Mouse (Mus musculus) heart, adult 18-20 months (tissue): ENCODE data around the gene Casp8. TPM values are rescaled to one million over a fixed set of nuclear protein-coding genes. Genes with fewer than 3 reads are reported as not detected.
"Not testable (repeated sequence)": the region's sequence is repeated elsewhere in the genome, so short reads cannot be mapped to it uniquely, and the experiment has no call there.

Experiments used
- DNase-seq, 2 experiments: peaks; one replicate each; pipeline ENCODE4 v3.0.0; 2021 to 2022; ENCODE audit warnings: mixed read lengths in 1 of 2
- long read RNA-seq, 2 experiments: library from polyadenylated mRNA; stranded (forward); transcript quantifications; one replicate each; pipeline ENCODE4 v2.0.0; 2021
- total RNA-seq, 2 experiments: library from RNA; stranded (reverse); gene quantifications; 2 replicates each; pipeline ENCODE4 v1.2.3; 2021

Gene Casp8
- 1 to 10 TPM; 6.4 to 8.0 TPM for total RNA-seq
- long read RNA-seq, experiment 1, transcript Casp8-201 (9 exons, 2,585 nt), result major isoform, 5 of 9 reads
- long read RNA-seq, experiment 1, partial matches to known transcripts, result 0 of 9 reads
- long read RNA-seq, experiment 1, other reads (novel, unspliced or antisense), result 1 of 9 reads
- long read RNA-seq, experiment 2, partial matches to known transcripts, result 0 of 1 reads
- long read RNA-seq, experiment 2, other reads (novel, unspliced or antisense), result 0 of 1 reads

DNA sequence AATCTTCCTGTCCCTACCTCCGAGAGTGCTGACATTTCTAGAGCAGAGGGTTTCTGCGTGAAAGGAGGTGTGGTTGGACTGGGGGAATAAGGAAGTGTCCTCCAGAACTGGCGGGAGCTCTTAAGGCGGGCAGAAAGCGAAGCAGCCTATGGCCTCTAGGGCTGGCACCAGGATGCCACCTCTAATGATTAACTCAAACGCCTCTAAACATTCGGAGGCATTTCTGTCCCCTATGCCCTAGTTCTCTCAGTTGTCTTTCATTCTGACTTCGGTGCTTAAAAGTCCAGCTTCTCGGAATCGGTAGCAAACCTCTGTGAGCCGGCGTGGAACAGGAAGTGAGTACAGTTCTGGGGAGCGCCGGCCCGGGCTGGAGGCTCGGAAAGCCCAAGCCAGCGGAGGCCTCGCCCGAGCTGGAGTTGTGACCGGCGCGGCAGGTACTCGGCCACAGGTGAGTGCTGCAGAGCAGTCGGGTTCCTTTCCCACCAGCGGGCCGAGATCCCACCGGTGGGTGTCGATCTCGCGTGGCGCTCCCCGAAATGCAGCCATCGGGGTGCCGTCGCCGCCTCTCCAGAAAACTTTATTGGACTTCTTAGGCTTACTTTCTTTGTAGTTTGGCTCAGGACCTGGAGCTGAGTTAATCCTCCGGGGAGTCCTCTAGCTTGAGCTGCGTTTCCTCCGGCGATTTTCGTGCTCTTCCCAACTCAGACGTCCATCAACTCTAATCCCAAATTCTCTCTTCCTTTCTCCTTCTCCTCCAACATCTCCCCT, at the start of gene Casp8:
TSS of gene Casp8 (plus strand) at position 84 of the 768 bp plus-strand sequence.
- peak; percentile 70 to 74 for DNase-seq

GRCm38 (mm10) chr1:58746880-58747279, 48.3 kb upstream of the Casp8 start:
- peak in 1 of 2 experiments; percentile 55 for DNase-seq

DNA sequence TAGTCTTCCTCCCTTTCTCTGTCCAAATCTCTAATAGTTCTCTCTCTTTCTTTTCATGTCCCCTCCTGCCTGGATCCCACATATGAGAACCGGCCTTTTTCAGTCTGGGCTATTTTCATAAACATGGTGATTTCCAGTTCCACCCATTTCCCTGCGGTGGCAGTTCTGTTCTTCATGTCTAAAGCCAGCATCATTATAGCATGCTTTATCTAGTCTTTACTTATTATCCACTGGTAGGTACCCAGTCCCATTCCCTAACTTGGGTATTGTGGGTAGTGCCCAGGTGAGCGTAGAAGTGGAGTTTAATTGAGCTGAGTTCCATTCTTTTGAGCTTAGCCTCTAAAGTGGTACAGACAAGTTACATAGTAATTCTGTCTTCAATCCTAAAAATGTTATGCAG, 35.7 kb upstream of the Casp8 start:
- no peak for DNase-seq

GRCm38 (mm10) chr1:58760581-58760980, 34.6 kb upstream of the Casp8 start:
- DNase-seq, result no peak

- DNase-seq, result peak in 1 of 2 experiments; percentile 54
These were observed 33.5 kb upstream of the Casp8 start for GRCm38 (mm10) chr1:58761391-58762275.

- DNase-seq, result no peak
These were observed 32.6 kb upstream of the Casp8 start for GRCm38 (mm10) chr1:58762576-58762975.

GRCm38 (mm10) chr1:58766446-58766845, 28.7 kb upstream of the Casp8 start:
- not testable (repeated sequence) for DNase-seq

- no peak for DNase-seq
These were observed 26.0 kb upstream of the Casp8 start for GRCm38 (mm10) chr1:58769136-58769535.

DNA sequence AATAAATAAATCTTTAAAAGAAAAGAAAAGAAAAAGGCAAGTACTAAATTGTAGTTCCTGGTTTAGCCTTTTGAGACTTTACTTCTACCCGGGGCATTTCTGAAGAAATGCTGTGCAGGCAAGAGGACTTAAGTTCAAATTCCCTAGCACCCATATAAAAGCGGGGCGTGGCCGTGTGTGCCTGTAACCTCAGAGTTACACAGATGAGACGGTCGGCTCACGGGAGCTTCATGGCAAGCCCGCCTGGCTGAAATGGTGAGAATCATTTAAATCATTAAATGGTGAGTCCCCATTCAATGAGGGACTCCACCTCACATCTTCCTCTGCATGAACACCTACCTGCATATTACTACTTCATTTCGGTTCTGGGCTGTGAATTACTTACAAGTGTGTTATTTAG, 25.5 kb upstream of the Casp8 start:
- DNase-seq, result no peak

DNA sequence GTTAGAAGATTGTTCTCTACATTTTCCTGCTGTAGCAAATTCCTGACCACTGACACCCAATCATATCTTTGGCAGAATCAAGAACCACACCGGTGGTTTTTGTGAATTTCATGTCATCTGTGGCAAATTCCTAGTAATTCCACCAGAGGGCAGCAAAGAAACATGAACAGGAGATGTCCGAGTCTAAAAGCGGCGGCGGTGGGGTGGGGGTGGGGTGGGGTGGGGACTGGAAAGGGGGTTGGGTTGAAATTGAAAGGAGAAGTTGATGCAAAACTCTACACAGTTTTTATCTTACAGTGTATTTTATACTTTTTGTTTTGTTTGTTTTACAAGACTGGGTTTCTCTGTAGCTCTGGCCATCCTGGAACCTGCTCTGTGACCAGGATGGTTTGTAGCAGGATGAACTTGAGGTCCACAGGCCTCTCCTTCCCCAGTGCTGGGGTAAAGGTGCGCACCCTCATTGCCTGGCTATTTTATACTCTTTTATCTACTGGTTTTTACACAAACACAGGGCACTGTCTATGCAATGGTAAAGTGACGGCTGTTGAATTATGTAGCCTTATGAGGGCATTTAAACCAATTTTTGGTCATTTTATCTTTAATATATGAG, 25.0 kb upstream of the Casp8 start:
- DNase-seq, result peak; percentile 55 to 77

DNA sequence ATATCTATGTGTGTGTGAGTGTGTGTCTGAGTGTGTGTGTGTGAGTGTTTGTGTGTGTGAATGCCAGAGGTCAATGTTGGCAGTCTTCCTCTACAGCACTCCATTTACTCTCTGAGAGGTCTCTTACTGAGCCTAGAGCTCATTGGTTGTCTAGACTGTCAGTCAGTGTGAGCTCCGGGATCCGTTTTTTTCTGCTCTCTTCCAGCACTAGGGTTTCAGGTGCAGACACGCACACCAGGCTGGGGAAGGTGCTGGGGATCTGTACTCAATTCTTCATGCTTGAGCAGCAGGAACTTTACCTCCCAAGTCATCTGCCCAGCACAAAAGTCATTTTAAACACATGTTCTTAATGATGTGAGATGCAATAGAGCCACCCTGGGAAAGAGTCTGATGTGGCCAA, 23.1 kb upstream of the Casp8 start:
- DNase-seq, result no peak

DNA sequence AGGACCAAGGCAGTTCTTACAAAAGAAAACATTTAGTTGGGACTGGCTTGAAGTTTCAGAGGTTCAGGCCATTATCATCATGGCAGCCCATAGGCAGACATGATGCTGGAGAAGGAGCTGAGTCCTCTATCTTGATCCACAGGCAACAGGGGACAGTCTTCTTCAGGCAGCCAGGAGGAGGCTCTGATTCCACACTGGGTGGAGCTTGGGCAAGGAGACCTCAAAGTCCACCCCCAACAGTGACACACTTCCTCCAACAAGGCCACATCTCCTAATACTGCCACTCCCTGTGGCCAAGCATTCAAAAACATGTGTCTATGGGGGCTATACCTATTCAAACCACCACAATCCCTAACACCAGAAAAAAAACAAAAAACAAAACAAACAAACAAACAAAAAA, 21.9 kb upstream of the Casp8 start:
- DNase-seq, result peak in 1 of 2 experiments; percentile 24

- DNase-seq, result peak in 1 of 2 experiments; percentile 54
These were observed 21.3 kb upstream of the Casp8 start for GRCm38 (mm10) chr1:58773905-58774304.

- DNase-seq, result no peak
These were observed 19.8 kb upstream of the Casp8 start for GRCm38 (mm10) chr1:58775361-58775760.

DNA sequence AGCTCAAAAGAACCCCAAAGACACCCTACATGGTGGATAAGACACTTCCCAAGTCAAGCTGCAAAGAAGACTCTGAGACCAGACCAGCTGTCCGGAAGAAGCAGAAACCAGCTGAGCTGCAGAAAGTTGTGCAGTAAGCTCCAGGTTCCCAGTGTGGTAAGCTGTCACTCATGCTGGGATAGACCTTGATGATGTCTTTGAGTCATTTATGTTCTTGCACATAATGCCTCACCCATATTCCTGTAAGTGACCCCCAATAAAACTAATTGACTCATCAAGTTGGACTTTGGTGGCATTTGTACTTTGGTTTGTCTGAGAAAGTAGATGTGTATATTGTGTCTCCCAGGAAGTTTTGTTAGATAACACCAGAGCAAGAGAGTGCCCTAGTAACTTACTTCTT, 17.6 kb upstream of the Casp8 start:
- no peak for DNase-seq

DNA sequence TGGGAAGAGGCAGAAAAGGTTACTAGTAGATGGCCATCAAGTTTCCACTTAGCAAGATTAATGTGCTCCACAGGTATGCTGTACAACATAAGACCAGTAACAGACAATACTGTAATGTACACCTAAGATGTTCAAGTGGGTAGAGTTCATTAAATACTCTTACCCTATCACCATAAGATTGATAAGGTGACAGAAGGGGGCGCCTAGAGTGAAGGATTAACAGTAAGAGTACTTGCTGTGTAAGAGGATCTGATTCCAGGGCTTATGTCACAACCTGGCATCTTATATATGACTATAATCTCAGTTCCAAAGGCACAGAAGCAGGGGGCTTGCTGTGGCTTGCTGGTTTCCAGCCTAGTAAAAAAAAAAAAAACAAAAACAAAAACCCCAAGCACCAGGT, 16.9 kb upstream of the Casp8 start:
- DNase-seq, result no peak

GRCm38 (mm10) chr1:58786276-58786675, 8.9 kb upstream of the Casp8 start:
- DNase-seq, result no peak

GRCm38 (mm10) chr1:58788410-58788809, 6.8 kb upstream of the Casp8 start:
- DNase-seq, result no peak

- no peak for DNase-seq
These were observed 469 bp upstream of the Casp8 start for GRCm38 (mm10) chr1:58794705-58795104.

- DNase-seq, result no peak
These were observed 837 bp downstream of the Casp8 start for GRCm38 (mm10) chr1:58796059-58796363.

DNA sequence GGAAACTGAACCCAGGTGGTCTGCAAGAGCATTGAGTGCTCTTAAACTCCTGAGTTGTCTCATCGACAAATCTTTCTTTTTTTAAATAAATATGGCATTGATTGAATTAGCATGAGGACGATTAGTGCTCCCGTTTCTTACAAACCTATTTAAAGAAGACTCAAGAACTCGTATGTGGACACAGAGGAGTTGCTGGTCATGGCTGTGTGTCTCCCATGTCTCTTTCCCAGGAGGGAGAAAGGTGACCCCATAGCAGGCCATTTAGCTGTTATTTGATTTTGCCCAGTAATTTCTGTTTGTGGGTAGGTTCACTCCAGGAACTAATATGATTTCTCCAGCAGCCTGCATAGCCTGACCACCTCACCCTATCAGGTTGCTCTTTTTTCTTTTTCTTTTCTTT, 1.7 kb downstream of the Casp8 start:
- DNase-seq, result no peak

DNA sequence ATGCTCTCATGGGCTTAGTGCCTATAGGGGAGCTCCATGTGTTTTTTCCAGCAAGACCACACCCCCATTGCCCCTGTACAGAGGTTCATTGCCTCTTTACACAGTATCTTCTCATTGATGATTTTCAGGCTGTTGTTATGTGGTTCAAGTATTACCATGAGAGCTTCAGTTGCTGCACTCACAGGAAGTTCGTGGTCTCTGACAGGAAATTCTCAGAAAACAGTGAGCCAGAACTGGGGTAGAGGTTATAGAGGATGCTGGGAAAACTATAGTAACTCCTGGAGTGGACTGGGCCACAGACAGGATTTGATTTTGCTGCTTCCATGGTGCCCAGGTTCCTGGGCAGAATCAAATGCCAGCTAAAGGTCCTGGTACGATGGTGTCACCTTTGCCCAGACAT, 2.2 kb downstream of the Casp8 start:
- DNase-seq, result peak in 1 of 2 experiments; percentile 29

- no peak for DNase-seq
These were observed 3.7 kb downstream of the Casp8 start for GRCm38 (mm10) chr1:58798911-58799310.
